Mouse (Mus musculus): ENCODE measurements at regions not wholly inside any gene's neighbourhood (a gene's known extent, or its start where the extent isn't known, plus 50 kb on each side); places are given as distances from the start of the nearest gene placed in this dataset.
A peak's percentile ranks its signal among the peaks of the same experiment; 100 is the strongest.

DNA sequence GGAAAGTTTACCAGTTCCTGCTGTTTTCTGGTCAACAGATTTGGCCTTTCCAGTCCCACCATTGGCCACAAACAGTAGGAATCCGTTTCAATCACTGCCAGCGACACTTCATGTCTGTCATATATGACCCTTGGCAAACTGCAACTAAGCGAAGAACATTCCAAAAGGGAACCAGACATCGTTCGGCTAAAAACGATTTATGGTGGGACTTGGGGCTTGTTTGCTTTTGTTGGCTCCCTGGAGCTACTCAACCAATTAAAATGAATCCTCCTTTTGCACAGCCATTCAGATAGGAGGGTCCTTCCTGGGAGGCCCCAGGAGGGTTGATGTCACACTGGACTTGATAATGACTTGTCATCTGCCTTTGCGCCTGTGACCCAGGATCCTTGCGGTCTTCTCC is 490.9 kb upstream of the Etaa1 start:
- no peak for ATAC-seq (ENCODE audit: low FRiP score, low read depth)
- no peaks in the 10 kb centered on the region for H3K4me1 ChIP-seq
- H3K27me3 ChIP-seq (replicated peaks) = no peaks in the 10 kb centered on the region
- H3K4me2 ChIP-seq (replicated peaks) = no peak overlapping the region
- no peaks in the 10 kb centered on the region for H3K9me3 ChIP-seq
- H3K36me3 ChIP-seq = no peaks in the 10 kb centered on the region
- no peak overlapping the region for H3K4me3 ChIP-seq
- H3K9ac ChIP-seq = no peak overlapping the region
- 56% methylated on average over 8 of the region's 8 CpGs for WGBS
- no peak overlapping the region for H3K27ac ChIP-seq

DNA sequence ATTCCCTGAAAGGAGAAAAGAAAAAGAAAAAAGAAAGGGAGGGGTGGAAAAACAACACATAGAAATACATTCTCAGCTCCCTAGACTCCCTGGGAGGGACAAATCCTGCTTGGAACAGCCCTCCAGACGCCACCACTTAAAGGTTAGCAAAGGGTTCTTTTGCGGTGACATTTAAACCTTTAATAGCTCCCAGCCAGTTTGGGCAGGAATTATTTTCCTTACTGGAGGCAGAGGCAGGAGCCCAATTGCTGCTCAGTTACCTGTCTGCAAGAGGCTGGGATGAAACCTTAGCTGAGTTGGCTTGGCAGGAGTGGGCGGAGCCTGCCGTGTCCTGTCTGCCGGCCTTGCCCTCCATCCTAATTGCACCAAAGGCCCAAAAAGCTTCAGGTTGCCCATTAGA is 490.4 kb upstream of the Etaa1 start:
- Histone ChIP-seq H3K4me1 (no peaks in the 10 kb centered on the region), H3K4me3 (no peak overlapping the region), H3K27me3 (replicated peaks) (no peaks in the 10 kb centered on the region), H3K9me3 (no peaks in the 10 kb centered on the region), H3K27ac (no peak overlapping the region), H3K9ac (no peak overlapping the region), H3K4me2 (replicated peaks) (no peak overlapping the region), H3K36me3 (no peaks in the 10 kb centered on the region)
- no peak for ATAC-seq (ENCODE audit: low FRiP score, low read depth)
- WGBS = 61% methylated on average over 5 of the region's 5 CpGs

DNA sequence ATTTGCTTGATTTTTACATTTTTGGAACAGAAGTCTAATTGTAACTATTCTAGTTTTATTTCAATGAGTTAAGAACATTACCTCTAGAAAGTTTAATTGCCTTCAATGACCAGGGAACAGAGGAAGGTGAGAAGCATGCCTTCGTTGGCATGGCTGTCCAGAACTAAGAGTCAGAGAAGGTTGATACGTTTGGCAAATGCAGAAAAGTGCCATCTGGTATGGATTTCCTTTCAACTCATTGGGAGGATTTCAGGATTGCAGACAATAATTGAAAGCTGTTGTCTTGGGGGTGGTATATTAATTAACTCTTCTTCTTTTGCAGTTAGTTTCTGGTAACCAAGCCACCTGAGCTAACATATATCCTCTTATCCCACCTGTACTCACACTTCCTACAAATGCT is 489.5 kb upstream of the Etaa1 start:
- H3K27ac ChIP-seq = no peak overlapping the region
- H3K9ac ChIP-seq = no peak overlapping the region
- H3K4me1 ChIP-seq = no peaks in the 10 kb centered on the region
- no peaks in the 10 kb centered on the region for H3K9me3 ChIP-seq
- H3K27me3 ChIP-seq (replicated peaks) = no peaks in the 10 kb centered on the region
- H3K36me3 ChIP-seq = no peaks in the 10 kb centered on the region
- H3K4me3 ChIP-seq = no peak overlapping the region
- no peak for ATAC-seq (ENCODE audit: low FRiP score, low read depth)
- H3K4me2 ChIP-seq (replicated peaks) = no peak overlapping the region
- 89% methylated on average over 2 of the region's 2 CpGs for WGBS

DNA sequence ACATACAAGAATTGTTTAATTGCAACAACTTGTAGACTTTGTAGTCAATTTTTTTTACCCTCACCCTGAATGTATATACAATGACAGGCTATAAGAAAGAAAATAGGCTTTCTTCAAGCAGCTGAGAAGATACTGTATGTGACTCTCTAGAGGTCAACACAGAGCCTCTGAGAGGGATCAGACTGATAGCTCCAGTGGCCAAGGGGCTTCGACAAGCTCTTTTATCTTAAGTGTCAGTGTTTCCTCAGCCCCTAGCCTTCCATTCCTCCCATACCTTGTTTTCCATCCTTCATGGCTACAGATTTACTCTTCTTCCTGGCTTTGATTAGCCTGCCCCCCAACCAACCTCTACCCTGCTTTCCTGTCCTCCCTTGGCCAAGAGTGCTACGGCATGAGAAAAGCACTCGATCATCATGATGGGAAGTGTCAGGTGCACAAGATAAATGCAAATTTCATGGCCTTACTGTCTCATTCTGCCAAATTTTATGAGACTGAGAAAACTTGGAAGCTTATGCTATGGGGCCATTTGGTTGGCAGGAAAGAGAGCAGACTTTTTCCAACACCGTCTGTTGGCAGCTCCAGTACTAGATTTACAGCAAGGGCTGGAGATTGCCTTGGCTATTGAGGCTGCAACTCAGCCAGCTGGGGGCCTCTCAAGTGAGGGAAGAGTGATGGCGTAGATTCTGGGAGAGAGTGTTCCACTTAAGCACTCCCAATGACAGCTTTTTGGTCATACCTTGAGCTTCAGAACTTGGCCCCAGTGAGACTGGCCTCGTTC is 484.3 kb upstream of the Etaa1 start:
- H3K27me3 ChIP-seq (replicated peaks) = no peaks in the 10 kb centered on the region
- no peaks in the 10 kb centered on the region for H3K36me3 ChIP-seq
- H3K9me3 ChIP-seq = no peaks in the 10 kb centered on the region
- H3K4me3 ChIP-seq = no peak overlapping the region
- ATAC-seq (ENCODE audit: low FRiP score, low read depth) = no peak
- no peaks in the 10 kb centered on the region for H3K4me1 ChIP-seq
- H3K27ac ChIP-seq = no peak overlapping the region
- no peak overlapping the region for H3K9ac ChIP-seq
- H3K4me2 ChIP-seq (replicated peaks) = no peak overlapping the region
- WGBS = 71% methylated on average over 6 of the region's 6 CpGs

DNA sequence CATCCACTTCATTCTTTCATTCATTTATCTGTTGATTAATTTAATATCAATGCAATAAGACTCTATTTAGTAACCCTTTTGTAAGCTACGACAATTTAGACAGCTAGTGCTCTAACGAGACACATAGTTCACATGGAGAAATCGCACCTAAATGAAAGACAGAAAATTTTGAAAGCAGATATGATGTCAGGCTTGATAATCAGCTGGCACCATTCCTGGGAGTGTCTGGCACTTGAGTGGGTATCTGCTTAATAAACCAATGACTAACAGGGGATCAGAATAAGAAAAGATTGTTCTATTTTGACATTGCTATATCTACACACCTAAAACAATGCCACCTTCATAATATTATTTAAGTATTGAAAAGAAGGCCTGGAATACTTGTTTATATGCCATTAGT is 467.4 kb upstream of the Etaa1 start:
- ATAC-seq (ENCODE audit: low FRiP score, low read depth) = no peak
- Histone ChIP-seq H3K4me1 (no peaks in the 10 kb centered on the region), H3K9me3 (no peaks in the 10 kb centered on the region), H3K4me3 (no peak overlapping the region), H3K9ac (no peak overlapping the region), H3K36me3 (no peaks in the 10 kb centered on the region), H3K4me2 (replicated peaks) (no peak overlapping the region), H3K27me3 (replicated peaks) (no peaks in the 10 kb centered on the region), H3K27ac (no peak overlapping the region)
- 95% methylated on average over 3 of the region's 3 CpGs for WGBS

DNA sequence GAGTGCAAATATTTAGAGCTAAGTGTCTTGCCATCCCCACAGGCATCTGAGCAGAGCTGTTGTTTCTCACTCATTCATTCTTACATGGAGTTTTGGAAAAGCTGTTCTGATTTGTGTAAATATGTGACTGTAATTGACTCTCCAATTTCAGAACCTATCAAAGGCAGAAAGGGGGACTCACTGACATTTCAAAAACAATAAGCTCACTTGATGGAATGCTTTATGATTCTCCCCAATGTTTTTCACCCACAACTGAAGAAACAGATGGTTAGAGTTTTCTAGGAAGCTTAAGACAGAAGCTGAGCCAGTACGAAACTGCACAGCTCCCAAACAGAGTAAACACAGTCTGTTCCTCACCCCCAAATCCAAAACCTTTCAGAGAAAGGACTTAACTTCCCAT is 460.1 kb upstream of the Etaa1 start:
- H3K4me2 ChIP-seq (replicated peaks) = no peak overlapping the region
- H3K9ac ChIP-seq = no peak overlapping the region
- no peaks in the 10 kb centered on the region for H3K9me3 ChIP-seq
- H3K4me3 ChIP-seq = no peak overlapping the region
- WGBS = 74% methylated on average over 1 of the region's 1 CpGs
- no peak overlapping the region for H3K27ac ChIP-seq
- H3K27me3 ChIP-seq (replicated peaks) = no peaks in the 10 kb centered on the region
- H3K4me1 ChIP-seq = no peaks in the 10 kb centered on the region
- no peaks in the 10 kb centered on the region for H3K36me3 ChIP-seq
- ATAC-seq (ENCODE audit: low FRiP score, low read depth) = no peak

DNA sequence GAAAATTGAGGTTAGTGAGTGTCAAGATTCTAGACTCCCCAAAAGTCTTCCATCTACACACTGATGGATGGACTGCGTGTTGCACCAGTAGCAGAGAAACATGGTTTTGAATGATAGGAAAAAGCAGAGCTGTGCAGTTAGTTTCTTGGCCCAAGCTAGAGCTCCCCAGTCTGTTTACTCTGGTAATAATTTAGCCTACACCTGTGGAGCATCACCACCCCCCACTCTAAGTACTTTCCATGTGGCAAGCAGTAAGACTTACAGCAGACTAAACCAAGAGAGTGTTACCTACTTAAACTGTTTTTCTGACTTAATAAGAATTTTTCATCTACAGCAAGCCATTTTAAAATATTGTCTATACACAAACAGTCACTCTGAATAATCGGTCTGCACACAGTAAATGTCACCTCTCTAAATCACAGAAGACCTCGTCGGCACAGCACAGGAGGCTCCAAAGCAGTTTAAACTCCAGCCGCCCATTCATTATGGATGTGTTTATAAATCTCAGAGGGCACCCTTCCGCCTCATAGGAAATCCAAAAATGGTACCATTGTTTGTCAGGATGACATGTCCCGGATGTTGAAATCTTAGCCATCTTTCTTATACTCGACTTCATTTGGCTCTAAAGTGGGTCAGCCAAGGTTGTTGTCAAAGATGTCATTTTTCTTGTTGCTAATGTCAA is 454.5 kb upstream of the Etaa1 start:
- H3K4me1 ChIP-seq = no peaks in the 10 kb centered on the region
- H3K27ac ChIP-seq = no peak overlapping the region
- H3K27me3 ChIP-seq (replicated peaks) = no peaks in the 10 kb centered on the region
- no peak overlapping the region for H3K4me2 ChIP-seq (replicated peaks)
- H3K9ac ChIP-seq = no peak overlapping the region
- no peaks in the 10 kb centered on the region for H3K36me3 ChIP-seq
- 34% methylated on average over 8 of the region's 8 CpGs for WGBS
- no peak for ATAC-seq (ENCODE audit: low FRiP score, low read depth)
- H3K4me3 ChIP-seq = no peak overlapping the region
- H3K9me3 ChIP-seq = no peaks in the 10 kb centered on the region

DNA sequence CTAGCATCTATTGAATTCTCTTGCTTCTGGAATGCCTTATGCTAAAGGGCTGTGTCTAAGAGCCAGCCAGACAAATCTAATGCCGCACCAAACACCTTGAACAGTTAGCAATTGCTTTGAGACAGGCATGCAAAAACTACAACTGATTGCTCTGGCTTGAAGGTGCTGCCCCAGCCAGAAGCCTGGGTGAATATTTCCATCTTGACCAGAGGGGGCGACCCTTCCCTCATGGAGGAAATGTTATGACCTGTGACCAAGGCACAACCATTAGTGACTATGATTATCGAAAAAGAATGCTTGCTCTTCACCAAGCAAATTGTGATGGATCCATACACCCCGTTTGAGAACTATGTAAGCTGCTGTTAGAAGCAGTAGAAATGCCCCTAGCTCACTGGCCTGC is 445.9 kb upstream of the Etaa1 start:
- WGBS = 66% methylated on average over 4 of the region's 4 CpGs
- H3K27ac ChIP-seq = no peak overlapping the region

DNA sequence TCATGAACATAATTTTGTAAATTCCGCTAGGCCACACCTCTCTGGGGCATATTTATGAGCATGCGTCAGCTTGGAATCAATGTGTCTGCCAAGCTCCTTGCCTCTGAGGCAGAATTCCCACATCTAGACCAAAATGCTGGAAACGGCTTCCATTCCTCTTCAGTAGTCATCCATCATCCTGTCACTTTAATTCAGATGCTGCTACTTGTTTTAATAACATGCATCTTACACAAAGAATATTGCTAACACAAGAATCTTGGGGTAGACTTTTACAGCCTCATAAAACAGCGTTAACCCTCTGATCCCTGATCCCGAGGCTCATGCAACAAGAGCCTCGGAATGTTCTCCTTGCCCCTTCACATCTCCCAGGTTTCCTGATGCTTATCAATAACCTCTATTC is 442.7 kb upstream of the Etaa1 start:
- peak; percentile 72 for ATAC-seq (ENCODE audit: low FRiP score, low read depth)
- H3K27ac ChIP-seq = no peak overlapping the region
- H3K9me3 ChIP-seq = no peaks in the 10 kb centered on the region
- no peak overlapping the region for H3K4me3 ChIP-seq
- H3K4me1 ChIP-seq = no peaks in the 10 kb centered on the region
- WGBS = 37% methylated on average over 6 of the region's 6 CpGs
- no peaks in the 10 kb centered on the region for H3K36me3 ChIP-seq
- H3K27me3 ChIP-seq (replicated peaks) = no peaks in the 10 kb centered on the region
- no peak overlapping the region for H3K4me2 ChIP-seq (replicated peaks)
- no peak overlapping the region for H3K9ac ChIP-seq

More for the DNA sequence above, 445.9 kb upstream of the Etaa1 start:
- H3K27me3 ChIP-seq (replicated peaks) = no peaks in the 10 kb centered on the region
- no peak overlapping the region for H3K4me3 ChIP-seq
- H3K4me2 ChIP-seq (replicated peaks) = no peak overlapping the region
- no peak overlapping the region for H3K9ac ChIP-seq
- no peaks in the 10 kb centered on the region for H3K9me3 ChIP-seq
- H3K4me1 ChIP-seq = no peaks in the 10 kb centered on the region
- no peak for ATAC-seq (ENCODE audit: low FRiP score, low read depth)
- no peaks in the 10 kb centered on the region for H3K36me3 ChIP-seq

DNA sequence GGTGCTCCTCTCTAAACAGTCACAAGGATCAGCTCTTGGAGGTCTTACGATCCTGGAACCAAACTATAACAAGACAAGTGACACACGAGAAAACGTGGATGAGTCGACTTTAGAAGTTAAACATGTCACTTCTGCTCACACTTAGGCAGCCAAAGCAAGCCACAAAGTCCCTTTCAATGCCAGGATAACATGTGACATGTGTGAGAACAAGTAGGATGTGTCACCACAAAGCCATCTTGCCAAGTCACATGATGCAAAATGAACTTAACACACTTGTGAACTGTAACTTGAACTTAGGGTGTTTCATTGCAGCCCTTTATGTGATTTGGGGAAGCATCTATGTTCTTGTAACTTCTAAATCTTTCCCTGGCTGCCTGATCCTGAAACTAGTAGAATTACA is 442.0 kb upstream of the Etaa1 start:
- WGBS = 91% methylated on average over 4 of the region's 4 CpGs
- Histone ChIP-seq H3K27me3 (replicated peaks) (no peaks in the 10 kb centered on the region), H3K4me3 (no peak overlapping the region), H3K9ac (no peak overlapping the region), H3K4me2 (replicated peaks) (no peak overlapping the region), H3K36me3 (no peaks in the 10 kb centered on the region), H3K27ac (no peak overlapping the region), H3K4me1 (no peaks in the 10 kb centered on the region), H3K9me3 (no peaks in the 10 kb centered on the region)
- no peak for ATAC-seq (ENCODE audit: low FRiP score, low read depth)

DNA sequence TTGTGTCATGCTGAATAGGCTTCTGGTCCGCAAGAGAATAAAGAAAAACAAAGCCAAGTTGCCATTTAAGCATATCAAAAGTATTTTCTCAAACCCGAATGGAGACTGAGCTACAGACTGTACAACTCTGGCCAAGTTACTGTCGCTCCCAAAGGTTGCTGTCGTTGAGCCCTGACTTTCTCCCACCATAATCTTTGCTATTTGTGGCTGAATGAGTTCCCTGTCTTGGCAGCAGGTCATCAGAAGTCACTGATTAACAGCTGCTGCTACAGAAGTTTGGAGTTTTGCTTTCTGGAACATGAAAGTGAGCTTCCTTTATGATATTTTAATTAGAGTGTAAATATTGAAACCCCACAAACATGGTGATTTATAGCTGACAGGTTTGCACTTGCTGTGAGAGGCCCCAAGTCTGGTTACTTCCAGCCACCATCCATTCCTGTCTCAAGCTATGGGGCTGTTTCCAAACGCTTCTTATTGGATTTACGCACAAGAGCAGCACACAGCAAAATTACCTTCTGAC is 419.2 kb upstream of the Etaa1 start:
- Histone ChIP-seq H3K4me3 (no peak overlapping the region), H3K4me2 (replicated peaks) (no peak overlapping the region), H3K27me3 (replicated peaks) (no peaks in the 10 kb centered on the region), H3K9ac (no peak overlapping the region), H3K27ac (no peak overlapping the region), H3K36me3 (no peaks in the 10 kb centered on the region), H3K9me3 (no peaks in the 10 kb centered on the region), H3K4me1 (peaks cover 8% of the 10 kb centered on the region)
- no peak for ATAC-seq (ENCODE audit: low FRiP score, low read depth)
- whole genome bisulfite sequencing = 81% methylated on average over 6 of the region's 6 CpGs

DNA sequence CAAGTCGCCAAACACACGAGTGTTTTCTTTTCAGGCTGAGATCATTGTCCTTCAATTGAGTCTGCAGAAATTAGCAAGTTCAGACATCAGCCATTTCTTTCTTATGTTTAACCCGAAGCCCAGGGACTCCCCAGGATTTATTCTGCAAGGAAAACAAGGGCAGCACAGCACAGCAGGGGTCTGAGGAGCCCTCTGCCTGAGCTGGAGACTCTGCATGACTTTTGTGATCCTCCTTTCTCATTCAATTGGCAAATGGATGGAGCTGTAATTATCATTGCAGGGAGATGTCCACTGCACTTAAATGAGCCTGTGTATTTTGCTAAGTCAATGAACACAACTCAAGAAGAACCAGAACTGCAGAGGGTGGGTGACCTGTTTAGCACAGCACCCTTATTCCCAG is 417.6 kb upstream of the Etaa1 start:
- H3K9me3 ChIP-seq = no peaks in the 10 kb centered on the region
- no peak overlapping the region for H3K4me2 ChIP-seq (replicated peaks)
- H3K4me1 ChIP-seq = peaks cover 8% of the 10 kb centered on the region
- no peaks in the 10 kb centered on the region for H3K27me3 ChIP-seq (replicated peaks)
- H3K9ac ChIP-seq = no peak overlapping the region
- H3K27ac ChIP-seq = no peak overlapping the region
- no peak overlapping the region for H3K4me3 ChIP-seq
- 5% methylated on average over 3 of the region's 3 CpGs for WGBS
- no peak for ATAC-seq (ENCODE audit: low FRiP score, low read depth)
- no peaks in the 10 kb centered on the region for H3K36me3 ChIP-seq

DNA sequence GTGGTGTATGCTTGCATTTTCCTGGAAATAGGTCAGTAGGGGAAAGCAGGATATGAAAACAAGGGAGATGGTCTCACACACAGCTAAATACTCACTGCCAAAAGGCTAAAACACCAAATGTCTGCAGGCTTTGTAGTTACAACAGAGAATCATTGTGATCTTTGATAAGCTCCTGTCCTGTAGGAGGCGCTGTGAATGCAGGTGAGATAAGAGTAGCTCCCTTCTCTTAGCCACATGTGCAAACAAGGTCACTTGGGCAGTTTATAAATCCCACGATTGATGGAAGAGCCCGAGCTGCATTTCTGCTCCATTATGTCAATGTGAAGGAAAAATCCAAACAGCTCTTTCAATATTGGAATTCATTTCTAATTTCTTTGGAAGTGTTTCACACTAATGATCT is 417.2 kb upstream of the Etaa1 start:
- H3K4me1 ChIP-seq = peaks cover 8% of the 10 kb centered on the region
- no peaks in the 10 kb centered on the region for H3K27me3 ChIP-seq (replicated peaks)
- no peaks in the 10 kb centered on the region for H3K36me3 ChIP-seq
- ATAC-seq (ENCODE audit: low FRiP score, low read depth) = no peak
- no peak overlapping the region for H3K27ac ChIP-seq
- WGBS = 19% methylated on average over 3 of the region's 3 CpGs
- no peaks in the 10 kb centered on the region for H3K9me3 ChIP-seq
- no peak overlapping the region for H3K4me3 ChIP-seq
- H3K9ac ChIP-seq = no peak overlapping the region
- H3K4me2 ChIP-seq (replicated peaks) = no peak overlapping the region

Data from neural tube, embryonic 12.5 days (tissue).